Mouse (Mus musculus): ENCODE results near the gene Dzank1. TPM values are rescaled to one million over a fixed set of nuclear protein-coding genes. Genes with fewer than 3 reads are reported as not detected.

Gene Dzank1
- total RNA-seq, 4 experiments from 2014 or later: 3.6 to 18.8 (median 6.8) TPM

Other genes starting within 250 kb of the Dzank1 start
- not detected for gene Ovol2, start 195.3 kb downstream of the Dzank1 start, total RNA-seq (2022)
- 10 to 100 TPM; 26.2 to 34.0 (median 31.5) TPM for gene Kat14, start 158.4 kb downstream of the Dzank1 start, total RNA-seq (2022)
- 10 to 100 TPM in 2 of 4 experiments, 1 to 10 TPM in 2; 7.0 to 12.5 (median 9.8) TPM for gene Pet117, start 158.4 kb downstream of the Dzank1 start, total RNA-seq (2022)
- gene Polr3f, start 304 bp upstream of the Dzank1 start, total RNA-seq (2022): 10 to 100 TPM; 18.7 to 29.2 (median 24.9) TPM
- gene Rbbp9, start 23.5 kb upstream of the Dzank1 start, total RNA-seq (2022): 10 to 100 TPM; 27.7 to 40.8 (median 33.8) TPM
- 100 to 1,000 TPM in 3 of 4 experiments, 10 to 100 TPM in 1; 95.4 to 103 (median 102) TPM for gene Sec23b, start 28.8 kb upstream of the Dzank1 start, total RNA-seq (2022)
- gene Smim26, start 66.6 kb upstream of the Dzank1 start, total RNA-seq (2022): 10 to 100 TPM; 54.5 to 73.8 (median 63.8) TPM
- gene Dtd1, start 72.5 kb upstream of the Dzank1 start, total RNA-seq (2022): 10 to 100 TPM; 18.9 to 30.6 (median 23.7) TPM